In genomic region chr16:77267679-77268078, GRCm38 (mm10) we compare ENCODE assay signal across 18 mouse cellular contexts.
A peak's percentile ranks its signal among the peaks of the same experiment; 100 is the strongest.
DNase-seq lines count a peak whose midpoint lies in the region; ATAC-seq and TF ChIP-seq lines count a peak whose summit lies in the region.
"Had no signal": no experiment of that assay in that cellular context is flagged by ENCODE, and none has a peak within 500 bp of the region (broad histone marks: within the 10 kb centered on the region; RNA-seq: fewer than 3 reads in every experiment).

No protein-coding gene starts in this region.

- no peak overlapping the region for H3K9ac ChIP-seq in heart, embryonic 13.5 days
- H3K9ac ChIP-seq: embryonic facial prominence, embryonic 12.5 days; limb, embryonic 13.5 days; liver, postnatal 0 days had no signal

- no peak for ATAC-seq in heart, embryonic 13.5 days (ENCODE audit: extremely low read depth, insufficient number of reproducible peaks, low FRiP score, low TSS enrichment)
- ATAC-seq: intestine, postnatal 0 days; liver, postnatal 0 days had no signal

- no peak for DNase-seq in heart, embryonic 10.5 days (ENCODE audit: low spot score)
- peak; percentile 72 for DNase-seq in left cerebral cortex, postnatal 4 days
- DNase-seq in left cerebral cortex, adult 11 months (ENCODE audit: low spot score), result no peak
- peak; percentile 62 for DNase-seq in brain, embryonic 14.5 days (ENCODE audit: low read depth)
- peak; percentile 75 to 84 for DNase-seq in cerebellum, postnatal 14 days
- DNase-seq in natural killer cell, adult 2 months (ENCODE audit: low spot score in 2 of 2), result no peak
- DNase-seq in left cerebral cortex, adult 8-10 months (ENCODE audit: low spot score in 2 of 2), result no peak
- DNase-seq: adrenal gland, postnatal 14 days; B cell, adult 2 months; kidney, postnatal 4 days; layer of hippocampus, postnatal 36 days; liver, postnatal 0 days had no signal

- TF ChIP-seq CTCF in brain, embryonic 14.5 days (IDR thresholded peaks at IDR 0.05; ENCODE audit: borderline replicate concordance, extremely low read depth, insufficient read depth, insufficient read length), result no peak

- no peak overlapping the region for H3K4me2 ChIP-seq in heart, embryonic 13.5 days
- H3K4me2 ChIP-seq: embryonic facial prominence, embryonic 12.5 days; limb, embryonic 13.5 days had no signal

- H3K27me3 ChIP-seq in heart, embryonic 13.5 days (replicated peaks), result no peaks in the 10 kb centered on the region
- H3K27me3 ChIP-seq in heart, embryonic 10.5 days (ENCODE audit: insufficient read depth, poor library complexity, severe bottlenecking), result no peaks in the 10 kb centered on the region
- H3K27me3 ChIP-seq: embryonic facial prominence, embryonic 12.5 days; limb, embryonic 13.5 days; megakaryocyte, embryonic 14.5 days had no signal

- peak overlapping the region; percentile 39; the same call in 1 of the 2 replicates for H3K27ac ChIP-seq in heart, embryonic 13.5 days (replicated peaks)
- no peak overlapping the region for H3K27ac ChIP-seq in heart, embryonic 10.5 days
- H3K27ac ChIP-seq: embryonic facial prominence, embryonic 12.5 days; limb, embryonic 13.5 days had no signal

- no peak overlapping the region for H3K4me3 ChIP-seq in heart, embryonic 13.5 days
- H3K4me3 ChIP-seq in heart, embryonic 10.5 days, result no peak overlapping the region
- H3K4me3 ChIP-seq: embryonic facial prominence, embryonic 12.5 days; limb, embryonic 13.5 days; megakaryocyte, embryonic 14.5 days; myocyte had no signal

- peaks cover 6% of the 10 kb centered on the region for H3K4me1 ChIP-seq in heart, embryonic 13.5 days
- H3K4me1 ChIP-seq in heart, embryonic 10.5 days, result no peaks in the 10 kb centered on the region
- H3K4me1 ChIP-seq: megakaryocyte, embryonic 14.5 days had no signal

- intact Hi-C loops in left cerebral cortex, postnatal 4 days (cut with DNase I), result no loop called here

- H3K9me3 ChIP-seq in heart, embryonic 13.5 days, result no peaks in the 10 kb centered on the region
- H3K9me3 ChIP-seq in heart, embryonic 10.5 days, result no peaks in the 10 kb centered on the region
- H3K9me3 ChIP-seq: embryonic facial prominence, embryonic 12.5 days; limb, embryonic 13.5 days; megakaryocyte, embryonic 14.5 days had no signal

- no peaks in the 10 kb centered on the region for H3K36me3 ChIP-seq in heart, embryonic 13.5 days
- no peaks in the 10 kb centered on the region for H3K36me3 ChIP-seq in heart, embryonic 10.5 days
- H3K36me3 ChIP-seq: embryonic facial prominence, embryonic 12.5 days; limb, embryonic 13.5 days had no signal

- TF ChIP-seq POLR2A in brain, embryonic 14.5 days (IDR thresholded peaks at IDR 0.05; ENCODE audit: borderline replicate concordance, extremely low read depth, insufficient read depth, insufficient read length, poor library complexity, severe bottlenecking), result no peak

Comparison
In these comparisons a context has a peak if more than half of its experiments do, and no peak if none do; other contexts are left out.
1. DNase-seq: peak in left cerebral cortex, postnatal 4 days (single experiment), brain, embryonic 14.5 days (single experiment) and cerebellum, postnatal 14 days (2 of 2); none in heart, embryonic 10.5 days (single experiment), left cerebral cortex, adult 11 months (single experiment), natural killer cell, adult 2 months (0 of 2) and left cerebral cortex, adult 8-10 months (0 of 2).